Mouse (Mus musculus) testis, postnatal 10 days (tissue): Measurements from ENCODE around the gene Gm17428.

Experiments
- DNase-seq: peaks from one replicate; pipeline ENCODE4 v3.0.0; 2021; ENCODE audit warnings: low spot score

The Gm17428 gene

DNA sequence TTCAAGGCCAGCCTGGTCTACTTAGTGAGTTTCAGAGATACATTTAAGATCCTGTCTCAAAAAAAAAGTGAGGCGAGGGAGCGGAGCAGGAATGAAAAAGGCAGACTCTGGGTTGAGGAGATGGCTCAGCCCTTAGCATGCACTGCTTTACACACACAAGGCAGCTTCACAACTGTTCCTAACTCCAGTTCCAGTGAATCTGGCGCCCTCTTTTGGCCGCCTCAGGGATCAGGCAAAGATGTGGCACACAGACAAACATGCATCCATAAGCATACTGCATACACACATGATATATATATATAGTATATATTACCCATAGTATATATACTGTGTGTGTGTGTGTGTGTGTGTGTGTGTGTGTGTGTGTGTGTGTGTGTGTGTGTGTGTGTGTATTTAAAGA, 34.4 kb downstream of the Gm17428 start:
- peak; percentile 59 for DNase-seq

DNA sequence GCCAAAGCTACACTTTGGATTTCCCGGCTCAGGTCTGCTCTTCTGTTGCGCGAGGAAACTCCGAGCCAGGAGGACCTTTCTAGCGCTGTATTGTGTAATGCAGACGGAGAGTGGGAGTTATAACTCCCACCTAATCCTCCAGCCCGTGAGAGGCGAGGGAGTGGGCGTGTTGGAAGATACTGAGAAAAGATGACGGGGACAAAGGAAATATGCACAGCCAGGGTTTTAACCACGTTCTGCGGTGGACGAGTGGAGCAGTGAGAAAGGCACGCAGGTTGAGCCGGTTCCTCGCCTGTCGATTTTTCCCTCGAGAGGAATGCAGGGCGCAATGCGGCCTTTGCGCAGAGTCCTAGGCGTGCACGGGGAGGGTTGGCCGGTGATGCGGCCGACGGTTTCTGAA, 37.9 kb downstream of the Gm17428 start:
- no peak for DNase-seq

DNA sequence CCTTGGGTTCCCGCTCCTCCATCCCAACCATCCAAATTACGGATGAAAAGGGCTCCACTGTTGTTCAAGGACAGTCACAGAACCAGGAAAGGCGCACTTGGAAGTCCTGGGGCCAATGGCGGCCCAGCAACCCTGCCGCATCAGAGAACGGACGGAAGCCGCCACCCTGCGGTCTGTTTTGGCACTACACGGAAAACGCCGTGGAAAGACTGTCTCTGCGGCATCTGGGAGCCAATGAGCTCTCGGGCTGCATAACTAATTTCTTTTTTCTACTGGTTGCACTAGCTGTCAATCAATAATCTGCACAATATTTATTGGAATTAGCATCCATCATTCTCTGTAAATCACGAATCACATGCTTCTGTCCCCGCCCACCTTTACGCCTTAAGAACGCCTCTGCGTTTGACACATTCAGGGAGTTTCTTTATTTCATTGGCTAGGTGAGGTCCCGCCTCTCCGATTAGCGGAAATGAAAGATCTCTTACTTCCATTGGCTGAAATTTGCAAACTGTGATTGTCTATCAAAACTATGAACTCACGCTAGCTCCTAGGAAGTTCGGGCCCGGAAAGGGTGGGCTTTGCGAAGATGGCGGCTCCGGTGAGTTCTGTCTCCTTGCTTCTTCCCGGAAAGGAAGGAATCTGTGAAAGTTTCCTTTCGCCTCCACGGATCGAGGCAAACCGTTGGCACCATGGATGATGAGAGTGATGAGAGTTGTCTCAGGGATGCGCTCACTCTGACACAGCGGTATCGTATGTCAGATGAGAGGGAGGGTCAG, 38.4 kb downstream of the Gm17428 start, which contains the start of gene Ngdn:
Gene Ngdn (plus strand): TSS at position 464 of the 776 bp plus-strand sequence.
- DNase-seq: peak; percentile 99

DNA sequence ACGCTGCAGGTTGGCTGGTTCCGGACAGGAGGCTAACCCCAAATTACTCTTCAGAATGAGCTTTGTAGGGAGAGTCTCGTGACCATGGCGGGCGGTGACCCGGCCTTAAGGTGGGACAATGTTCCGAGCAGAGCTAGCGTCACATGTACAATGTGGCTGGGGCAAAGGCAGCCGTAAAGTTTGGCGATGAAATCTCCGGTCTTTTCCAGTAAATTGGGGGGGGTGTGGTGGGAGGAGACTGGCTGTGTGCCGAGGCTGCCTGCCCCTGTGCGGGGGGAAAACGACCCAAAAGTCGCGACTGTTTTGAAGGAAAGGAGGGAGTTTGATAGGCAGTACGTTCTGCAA, 39.0 kb downstream of the Gm17428 start:
- DNase-seq: peak; percentile 69

DNA sequence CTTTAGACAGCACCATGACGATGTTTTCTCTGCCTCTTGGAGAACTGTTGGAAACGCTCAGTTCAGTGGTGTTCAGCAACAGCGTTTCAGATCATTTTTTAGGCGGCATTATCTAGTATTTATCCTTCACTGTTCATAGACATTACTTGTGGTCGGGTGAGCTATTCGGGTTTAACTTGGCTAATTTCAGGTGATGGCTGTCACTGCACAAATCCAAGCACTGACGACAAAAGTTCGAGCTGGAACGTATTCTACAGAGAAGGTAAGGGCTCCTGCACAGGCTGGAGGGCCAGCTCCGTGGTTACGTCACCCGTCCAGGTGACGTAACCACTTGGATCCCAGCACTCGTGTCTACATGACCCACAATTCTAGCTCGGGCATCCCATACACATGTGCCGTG, 40.1 kb downstream of the Gm17428 start:
- DNase-seq: no peak

DNA sequence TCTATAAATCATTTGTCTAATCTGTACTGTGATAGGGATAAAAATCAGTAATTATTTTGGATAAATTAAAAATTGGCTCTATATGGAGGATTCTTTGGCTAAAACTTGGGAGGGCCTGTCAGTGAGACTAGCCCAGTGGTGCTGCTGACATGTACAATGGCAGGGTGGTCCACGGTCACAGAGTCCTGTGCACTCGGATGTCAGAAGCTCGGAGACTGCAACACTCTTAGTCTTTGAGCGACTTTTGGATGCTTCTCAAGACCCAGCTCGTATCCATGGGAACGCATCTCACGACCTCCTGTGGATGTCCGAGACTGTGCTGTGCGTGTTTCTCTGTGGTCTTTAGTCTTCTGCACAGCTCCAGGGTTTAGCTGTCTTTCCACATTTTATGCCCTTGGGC, 43.7 kb downstream of the Gm17428 start:
- DNase-seq: no peak

DNA sequence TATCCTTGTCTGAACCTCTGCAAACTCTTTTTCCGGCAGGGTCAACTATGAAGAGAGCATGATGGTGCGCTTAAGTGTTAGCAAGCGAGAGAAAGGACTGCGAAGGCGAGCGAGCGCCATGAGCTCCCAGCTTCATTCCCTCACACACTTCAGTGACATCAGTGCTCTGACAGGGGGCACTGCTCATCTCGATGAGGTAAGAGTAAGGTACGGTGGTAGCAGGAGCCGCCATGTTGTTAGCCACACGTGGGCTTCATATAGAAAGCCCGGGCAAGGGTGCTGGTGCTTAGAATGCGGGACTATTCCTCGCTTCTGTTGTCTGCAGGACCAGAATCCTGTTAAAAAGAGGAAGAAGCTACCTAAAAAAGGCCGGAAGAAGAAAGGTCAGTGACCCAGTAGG, 46.3 kb downstream of the Gm17428 start:
- DNase-seq: no peak

DNA sequence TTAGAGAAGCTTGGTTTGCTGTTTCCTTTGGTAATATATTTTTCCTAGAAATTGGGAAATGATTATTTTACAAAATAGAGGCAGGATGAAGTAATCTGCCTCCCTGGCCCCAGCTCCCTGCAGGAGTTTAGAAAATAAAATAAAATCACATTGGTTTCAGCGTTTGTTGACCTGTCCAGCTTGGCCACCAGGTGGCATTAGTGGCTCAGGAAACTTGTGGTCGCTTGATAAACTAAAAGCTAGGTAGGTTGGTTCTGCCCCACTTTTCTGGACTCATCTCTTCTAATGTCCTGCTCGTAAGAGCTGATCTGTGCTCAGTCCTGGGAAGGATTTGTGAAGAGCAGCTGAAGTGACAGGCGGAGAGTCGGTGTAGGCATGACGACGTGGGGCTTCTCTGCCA, 47.5 kb downstream of the Gm17428 start:
- DNase-seq: peak; percentile 72

DNA sequence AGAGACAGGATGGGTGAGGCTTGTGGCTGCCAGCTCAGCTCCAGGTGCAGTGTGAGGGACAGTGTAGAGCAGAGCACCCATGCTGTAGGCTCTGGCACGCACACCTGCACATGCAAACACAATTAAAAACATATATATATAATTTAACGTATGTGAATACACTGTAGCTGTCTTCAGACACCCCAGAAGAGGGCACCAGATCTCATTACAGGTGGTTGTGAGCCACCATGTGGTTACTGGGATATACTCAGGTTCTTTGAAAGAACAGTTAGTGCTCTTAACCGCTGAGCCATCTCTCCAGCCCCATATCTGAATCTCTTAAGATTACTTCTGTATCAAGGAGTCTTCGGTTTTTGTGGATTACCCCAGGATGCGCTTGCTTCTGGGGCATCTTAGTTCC, 48.8 kb downstream of the Gm17428 start:
- DNase-seq: no peak
